In genomic region chr16:10143166-10143565, GRCm38 (mm10) we compare ENCODE assay signal across 22 mouse cellular contexts. TPM values are rescaled to one million over a fixed set of nuclear protein-coding genes. Genes with fewer than 3 reads are reported as not detected.
DNase-seq lines count a peak whose midpoint lies in the region; ATAC-seq lines count a peak whose summit lies in the region.
"Had no signal": no experiment of that assay in that cellular context is flagged by ENCODE, and none has a peak within 500 bp of the region (broad histone marks: within the 10 kb centered on the region; RNA-seq: fewer than 3 reads in every experiment).

No protein-coding gene starts in this region.

- H3K4me3 ChIP-seq in kidney, embryonic 14.5 days (ENCODE audit: low read length) = no peak overlapping the region
- H3K4me3 ChIP-seq: embryonic facial prominence, embryonic 10.5 days; forebrain, embryonic 13.5 days; gastrocnemius, adult 2 months; hindbrain, embryonic 13.5 days had no signal

- WGBS in kidney, embryonic 14.5 days = 48% methylated on average over 2 of the region's 2 CpGs

- no peaks in the 10 kb centered on the region for H3K9me3 ChIP-seq in kidney, embryonic 14.5 days (ENCODE audit: control insufficient read depth, low read length)
- H3K9me3 ChIP-seq: embryonic facial prominence, embryonic 10.5 days; forebrain, embryonic 13.5 days; hindbrain, embryonic 13.5 days had no signal

- H3K27me3 ChIP-seq in kidney, embryonic 14.5 days (ENCODE audit: control insufficient read depth, insufficient read depth, low read length) = no peaks in the 10 kb centered on the region
- H3K27me3 ChIP-seq: CH12.LX; forebrain, embryonic 13.5 days; hindbrain, embryonic 13.5 days; Patski had no signal

- peak; percentile 16 to 22 for DNase-seq in heart, postnatal 10 days
- DNase-seq in heart, adult 8-10 months (ENCODE audit: low spot score) = no peak
- DNase-seq in kidney, adult 9 months = peak; percentile 48
- DNase-seq in kidney, postnatal 36 days = peak; percentile 10 to 42
- DNase-seq in thymus, postnatal 4 days = no peak
- DNase-seq: adrenal gland, adult 2 months; adrenal gland, postnatal 25 days; cerebellum, adult 18-20 months; cerebellum, postnatal 10 days; forebrain, postnatal 0 days; gastrocnemius, adult 2 months; gastrocnemius, postnatal 25 days; heart, postnatal 4 days had no signal

- ATAC-seq in kidney, embryonic 14.5 days (ENCODE audit: low FRiP score, low TSS enrichment) = no peak
- ATAC-seq: forebrain, embryonic 13.5 days; forebrain, postnatal 0 days; hindbrain, postnatal 0 days; Patski had no signal

- H3K36me3 ChIP-seq in kidney, embryonic 14.5 days (ENCODE audit: control insufficient read depth, insufficient read depth, low read length) = no peaks in the 10 kb centered on the region
- H3K36me3 ChIP-seq: embryonic facial prominence, embryonic 10.5 days; hindbrain, embryonic 13.5 days had no signal

- H3K4me2 ChIP-seq in kidney, embryonic 14.5 days (replicated peaks; ENCODE audit: low read depth, low read length) = no peak overlapping the region
- H3K4me2 ChIP-seq: forebrain, embryonic 13.5 days; heart, embryonic 11.5 days; hindbrain, embryonic 13.5 days had no signal

- no peak overlapping the region for H3K9ac ChIP-seq in kidney, embryonic 14.5 days (ENCODE audit: low read depth, low read length)
- H3K9ac ChIP-seq: forebrain, embryonic 13.5 days; forebrain, postnatal 0 days; hindbrain, embryonic 13.5 days had no signal

- intact Hi-C loops in heart, postnatal 10 days (cut with DNase I) = no loop called here

- no peak overlapping the region for H3K27ac ChIP-seq in kidney, embryonic 14.5 days (ENCODE audit: low read depth, low read length)
- H3K27ac ChIP-seq: embryonic facial prominence, embryonic 10.5 days; forebrain, embryonic 13.5 days; gastrocnemius, adult 2 months; hindbrain, embryonic 13.5 days; hindbrain, postnatal 0 days had no signal

- no peaks in the 10 kb centered on the region for H3K4me1 ChIP-seq in kidney, embryonic 14.5 days (ENCODE audit: control insufficient read depth, insufficient read depth, low read length)
- H3K4me1 ChIP-seq: embryonic facial prominence, embryonic 10.5 days; forebrain, embryonic 13.5 days; hindbrain, embryonic 13.5 days had no signal

RNA-seq across cellular contexts. Expression of gene Rpl39l, which starts 26.9 kb away (rescaled TPM):
- not detected for total RNA-seq in heart, postnatal 10 days (2021)
- total RNA-seq in heart, adult 8-10 months (2022) = not detected
- polyA plus RNA-seq in kidney, embryonic 14.5 days (2014; fragmentation: Nextera tagmentation; extraction: Ambion mirVana) = not detected in 2 replicates
- total RNA-seq: adrenal gland, adult 2 months; adrenal gland, postnatal 25 days; gastrocnemius, adult 2 months; granulocyte monocyte progenitor cell, adult 5-6 weeks; heart, postnatal 4 days; hindbrain, postnatal 0 days had no signal
- polyA plus RNA-seq: adrenal gland, adult 2 months; embryonic facial prominence, embryonic 10.5 days; forebrain, embryonic 13.5 days; hindbrain, postnatal 0 days; Patski had no signal

RNA-seq across cellular contexts. Expression of gene Atf7ip2, which starts 49.3 kb away (rescaled TPM):
- under 1 TPM in 1 of 2 experiments, not detected in 1; 0.19 TPM for total RNA-seq in heart, postnatal 10 days (2021)
- total RNA-seq in heart, adult 8-10 months (2022) = not detected
- 2.9 and 3.1 TPM in 2 replicates for polyA plus RNA-seq in kidney, embryonic 14.5 days (2014; fragmentation: Nextera tagmentation; extraction: Ambion mirVana)
- total RNA-seq: CH12.LX; gastrocnemius, adult 2 months; gastrocnemius, postnatal 25 days; granulocyte monocyte progenitor cell, adult 5-6 weeks; hindbrain, postnatal 0 days had no signal
- polyA plus RNA-seq: Patski had no signal

Comparison
In these comparisons a context has a peak if more than half of its experiments do, and no peak if none do; other contexts are left out.
1. DNase-seq: peak in heart, postnatal 10 days (2 of 2), kidney, adult 9 months (single experiment) and kidney, postnatal 36 days (2 of 2); none in heart, adult 8-10 months (single experiment) and thymus, postnatal 4 days (single experiment).